Mouse (Mus musculus): ENCODE results near the gene Ctsd.
"Not testable (repeated sequence)": the region's sequence is repeated elsewhere in the genome, so short reads cannot be mapped to it uniquely, and the experiment has no call there.

The Ctsd gene

DNA sequence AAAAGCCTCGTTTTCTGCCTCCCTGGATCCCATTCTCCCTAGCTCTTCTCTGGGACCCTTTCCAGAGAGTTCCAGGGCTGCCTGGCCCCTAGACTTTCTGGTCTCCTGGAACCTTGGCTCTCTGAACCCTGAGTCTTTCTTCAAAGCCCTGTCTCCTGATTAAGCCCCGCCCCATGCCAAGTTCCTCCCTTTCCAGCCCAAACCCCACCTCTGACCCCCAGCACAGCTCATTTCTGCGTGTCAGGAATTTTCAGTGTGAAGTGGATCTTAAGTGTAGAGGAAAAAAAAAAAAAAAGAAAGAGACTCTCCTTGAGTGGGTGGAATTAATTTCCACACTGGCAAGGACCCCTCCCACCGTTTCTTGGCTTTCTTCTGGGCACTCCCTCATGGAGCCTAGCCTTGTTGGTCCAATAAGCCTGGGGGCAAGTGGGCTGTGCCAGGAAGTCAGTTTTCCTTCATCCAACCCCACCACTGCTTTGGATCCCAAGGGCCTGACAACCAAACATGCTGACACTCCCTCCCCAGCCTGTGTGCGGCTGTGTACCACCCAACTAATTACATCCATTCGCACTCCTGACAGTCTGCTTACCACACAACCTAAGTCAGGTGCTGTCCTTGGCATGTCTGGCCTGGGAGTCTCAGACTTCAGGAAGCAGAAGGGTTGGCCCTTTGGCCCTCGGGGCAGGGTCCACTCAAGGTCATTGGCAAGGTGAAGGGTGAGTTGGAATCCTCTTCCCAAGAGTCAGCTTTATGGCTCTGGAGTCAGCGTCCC, 14.0 kb downstream of the Ctsd start, which contains the start of gene Ifitm10:
Gene Ifitm10, minus strand, starts transcription at position 113 of the 772 bp plus-strand sequence.
- no peak for DNase-seq

DNA sequence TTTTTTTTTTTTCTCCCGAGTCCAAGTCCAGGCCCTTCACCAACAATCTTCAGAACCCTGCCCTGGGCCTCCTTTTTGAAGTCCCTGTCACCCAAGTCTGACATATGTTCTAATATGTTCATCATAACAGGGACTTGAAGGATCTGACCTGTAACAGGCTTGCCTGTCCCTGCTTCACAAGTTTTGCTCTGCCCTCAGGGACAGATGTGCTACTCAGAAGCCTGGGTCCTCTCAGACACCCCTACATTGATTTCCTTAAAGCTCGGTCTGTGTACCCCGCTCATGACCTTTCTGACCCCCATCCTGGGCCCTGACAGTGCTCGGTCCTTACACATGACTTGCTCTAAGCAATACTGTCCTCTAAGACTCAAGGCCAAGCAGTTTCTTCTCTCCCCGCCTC, 14.8 kb downstream of the Ctsd start:
- no peak for DNase-seq

DNA sequence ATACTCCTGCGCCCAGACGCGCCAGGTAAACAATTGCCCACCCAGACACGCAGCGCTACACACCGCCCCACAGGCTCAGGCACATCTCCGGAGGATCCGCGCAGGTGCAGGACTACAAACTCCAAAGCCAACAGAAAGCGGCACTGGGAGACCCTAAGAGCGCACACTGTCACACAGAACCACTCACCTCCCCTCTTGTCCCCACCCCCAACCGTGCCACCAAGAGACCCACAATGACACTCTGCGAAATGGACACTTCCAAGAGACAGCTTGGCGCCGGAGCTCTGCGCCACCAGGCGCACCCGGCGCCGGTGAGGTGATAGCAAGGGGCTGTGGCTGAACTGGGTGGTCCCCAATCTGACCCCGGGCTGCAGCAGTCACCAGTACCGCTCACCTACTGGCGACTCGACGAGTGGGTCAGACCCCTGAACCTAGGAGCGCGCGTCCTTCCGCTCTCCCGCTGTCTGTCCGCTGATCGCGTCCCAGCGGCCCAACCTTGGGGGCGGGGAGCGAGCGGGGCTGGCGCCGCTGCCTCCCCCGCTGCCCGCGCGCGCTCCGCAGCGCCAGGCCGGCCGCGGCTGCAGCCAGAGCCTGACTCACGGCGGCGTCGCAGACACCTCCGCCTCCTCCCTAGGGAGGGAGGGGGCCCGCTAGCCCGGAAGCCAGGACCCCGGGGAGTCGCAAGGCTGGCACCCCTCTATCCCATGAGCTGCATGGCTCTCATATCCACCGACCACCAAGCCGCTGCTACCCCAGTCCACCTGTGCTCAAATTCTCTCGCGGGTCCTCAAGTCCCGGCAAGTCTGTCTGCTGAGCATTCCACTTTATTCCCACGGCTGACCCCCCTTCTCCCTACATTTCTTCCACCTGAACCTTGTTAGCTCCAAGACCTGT, 15.8 kb downstream of the Ctsd start:
- DNase-seq: no peak

DNA sequence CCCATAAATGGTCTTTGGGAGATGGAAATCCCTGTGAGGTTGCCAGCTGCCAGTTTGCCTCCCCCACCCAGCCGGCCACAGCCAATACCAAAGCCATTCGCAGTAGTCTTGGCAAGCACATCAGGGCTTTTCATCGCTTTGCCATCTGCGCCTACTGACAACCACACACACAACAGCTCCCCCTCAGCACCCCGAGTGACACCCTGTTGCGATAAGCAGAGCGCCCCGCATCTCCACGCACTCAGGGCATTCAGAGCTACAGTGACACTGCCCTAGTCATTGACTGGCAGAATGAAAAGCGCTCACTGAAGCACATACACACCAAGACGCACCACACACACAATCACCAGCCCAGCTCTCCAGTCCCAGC, 16.5 kb downstream of the Ctsd start:
- DNase-seq: peak; percentile 47

DNA sequence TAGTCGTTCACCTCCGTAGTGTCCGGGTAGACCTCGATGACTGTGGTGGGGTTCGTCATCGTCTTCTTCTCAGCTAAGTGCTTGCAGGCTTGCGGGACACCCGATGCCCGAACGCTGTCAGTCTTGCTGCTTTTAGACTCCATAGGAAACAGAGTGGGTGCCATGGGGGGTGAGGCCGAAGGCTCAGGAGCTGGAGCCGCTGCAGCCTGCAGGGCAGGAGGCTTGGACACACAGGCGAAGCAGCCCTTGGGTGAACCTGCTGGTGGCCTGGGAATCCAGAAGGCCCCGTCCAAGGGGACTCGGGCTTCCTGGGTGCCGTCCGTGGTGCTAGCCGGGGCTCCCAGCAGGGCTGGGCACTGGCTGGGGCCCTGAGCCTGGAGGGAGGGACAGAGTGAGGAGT, 16.9 kb downstream of the Ctsd start:
- no peak for DNase-seq

DNA sequence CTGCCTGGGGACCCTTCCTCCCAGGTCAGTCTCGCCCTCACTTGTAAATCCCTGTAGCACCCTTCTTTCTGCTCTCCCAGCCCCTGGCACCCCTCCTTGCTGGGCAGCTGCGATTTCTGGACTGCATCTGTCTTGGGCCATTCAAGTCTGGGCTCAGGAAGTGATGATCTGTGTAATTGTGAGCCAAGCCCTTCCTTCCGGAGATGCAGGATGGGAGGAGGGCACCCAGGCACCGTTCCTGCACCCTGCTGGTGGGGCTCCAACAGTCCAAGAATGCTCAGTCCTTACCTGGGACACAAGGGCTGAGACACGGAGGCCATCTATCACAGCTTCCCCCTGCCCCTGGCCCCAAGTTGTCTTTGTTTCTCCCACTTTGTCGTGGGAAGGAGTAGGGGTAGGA, 18.0 kb downstream of the Ctsd start:
- no peak for DNase-seq

DNA sequence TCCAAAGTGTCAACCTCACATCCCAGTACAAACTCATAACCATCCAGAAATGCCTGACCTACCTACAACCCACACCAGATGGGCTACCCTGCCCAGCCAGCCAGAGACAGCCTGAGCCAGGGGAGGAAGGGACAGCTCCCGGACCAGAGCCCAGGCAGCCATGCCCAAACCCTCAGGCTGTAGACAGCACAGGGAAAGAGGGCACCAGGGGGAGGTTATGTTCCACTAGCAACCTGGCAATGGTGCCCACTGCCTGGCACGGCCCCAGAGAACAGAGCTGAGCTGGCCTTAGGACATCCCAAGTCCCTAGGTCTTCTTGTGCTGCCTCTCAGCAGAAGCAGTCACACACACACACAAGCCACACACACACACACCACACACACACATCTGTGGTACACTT, 19.0 kb downstream of the Ctsd start:
- no peak for DNase-seq

DNA sequence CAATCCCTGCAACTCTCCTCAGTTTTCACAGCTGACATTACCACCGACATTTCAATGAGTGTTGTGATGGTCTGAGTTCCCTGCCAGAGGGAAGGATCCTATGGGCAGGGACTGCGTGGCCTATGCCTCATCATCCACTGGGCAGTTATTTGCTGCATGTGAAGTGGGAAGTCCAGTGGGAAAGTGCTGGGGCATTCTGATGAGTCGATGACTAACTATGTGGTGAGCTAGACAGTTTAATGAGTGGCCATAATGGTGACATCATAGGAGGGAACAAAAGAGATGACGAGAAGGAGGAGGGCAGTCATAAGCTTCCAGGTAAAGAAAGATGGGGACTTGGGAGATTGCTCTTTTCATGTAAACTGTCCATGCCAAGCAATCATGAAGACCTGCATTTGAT, 24.7 kb downstream of the Ctsd start:
- no peak for DNase-seq

DNA sequence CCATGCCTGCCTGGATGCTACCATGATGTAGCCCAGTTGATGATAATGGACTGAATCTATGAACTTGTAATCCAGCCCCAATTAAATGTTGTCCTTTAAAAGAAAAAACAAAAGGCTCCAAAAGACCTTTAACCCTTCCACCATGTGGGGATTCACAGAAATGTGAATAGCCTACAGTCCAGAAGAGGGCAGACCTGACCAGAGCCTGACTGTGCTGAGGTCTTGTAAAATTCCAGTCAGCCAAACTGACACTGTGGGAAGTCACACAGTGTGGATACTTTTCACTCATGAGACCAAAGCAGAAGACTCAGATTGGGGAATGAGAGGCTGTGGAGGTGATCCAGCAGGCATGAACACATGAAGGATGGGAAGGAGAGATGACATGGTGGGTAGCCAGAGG, 27.1 kb downstream of the Ctsd start:
- no peak for DNase-seq

DNA sequence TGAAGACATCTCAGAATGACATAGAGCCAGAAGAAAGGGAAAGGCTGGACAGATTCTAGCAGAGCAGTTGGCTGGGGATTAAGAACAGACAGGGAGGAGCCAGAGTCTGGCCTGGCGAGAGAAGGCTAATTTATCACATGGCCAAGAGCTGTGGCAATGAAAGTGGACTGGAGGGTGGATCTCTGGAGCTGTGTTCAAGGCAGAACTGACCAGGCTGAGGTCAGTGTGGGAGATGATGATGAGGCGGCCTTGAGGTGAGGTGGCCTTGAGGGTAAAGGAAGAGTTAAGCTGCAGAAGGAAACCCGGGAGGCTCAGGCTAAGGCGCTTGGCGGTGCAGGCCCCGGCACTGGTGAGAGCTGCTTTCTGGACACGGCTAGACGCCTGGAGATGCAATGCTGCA, 28.7 kb downstream of the Ctsd start:
- no peak for DNase-seq

DNA sequence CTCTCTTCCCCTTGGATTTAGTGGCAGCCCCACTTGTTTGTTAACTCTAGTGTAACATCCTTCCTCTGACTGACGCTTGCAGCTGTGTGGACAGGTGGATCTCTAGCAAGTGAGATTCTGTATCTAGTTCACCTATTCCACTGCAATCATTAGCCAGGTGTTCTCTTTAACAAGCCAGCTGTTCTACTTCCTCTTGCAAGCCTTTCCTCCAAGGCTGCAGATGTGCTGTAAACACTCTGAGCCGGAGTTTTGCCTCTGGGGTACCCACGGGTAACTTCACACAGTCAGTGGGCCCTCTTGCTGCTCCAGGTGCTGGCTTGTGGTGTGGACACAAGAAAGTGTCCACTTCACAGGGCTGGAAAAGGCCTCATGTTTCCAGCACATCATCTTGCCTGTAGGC, 30.3 kb downstream of the Ctsd start:
- no peak for DNase-seq

DNA sequence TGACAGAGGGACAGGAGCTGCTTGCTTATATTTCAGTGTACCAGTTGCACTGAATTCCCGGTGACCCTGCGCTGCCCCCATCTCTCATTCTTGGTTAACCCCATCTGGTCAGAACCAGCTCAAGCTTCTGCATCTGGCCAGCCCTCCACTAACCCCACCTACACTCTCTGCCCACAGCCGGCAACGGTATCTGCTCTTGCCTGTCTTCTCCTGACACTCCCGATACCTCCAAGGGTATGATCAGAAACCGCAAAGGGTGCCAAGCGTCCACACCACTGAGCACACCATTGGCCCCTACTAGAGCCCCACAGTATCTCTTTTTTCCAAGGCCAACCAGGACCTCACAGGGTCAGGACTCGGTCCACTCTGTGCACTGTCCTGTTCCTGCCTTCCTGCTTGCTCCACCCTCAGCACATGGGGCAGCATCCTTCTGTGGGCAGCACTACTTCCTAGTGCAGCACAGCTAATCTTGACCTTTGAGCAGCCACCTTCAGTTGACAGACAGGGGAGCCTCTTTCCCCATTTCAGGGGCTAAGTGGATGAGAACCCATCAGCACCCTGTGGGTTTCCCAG, 33.1 kb downstream of the Ctsd start:
- no peak for DNase-seq

DNA sequence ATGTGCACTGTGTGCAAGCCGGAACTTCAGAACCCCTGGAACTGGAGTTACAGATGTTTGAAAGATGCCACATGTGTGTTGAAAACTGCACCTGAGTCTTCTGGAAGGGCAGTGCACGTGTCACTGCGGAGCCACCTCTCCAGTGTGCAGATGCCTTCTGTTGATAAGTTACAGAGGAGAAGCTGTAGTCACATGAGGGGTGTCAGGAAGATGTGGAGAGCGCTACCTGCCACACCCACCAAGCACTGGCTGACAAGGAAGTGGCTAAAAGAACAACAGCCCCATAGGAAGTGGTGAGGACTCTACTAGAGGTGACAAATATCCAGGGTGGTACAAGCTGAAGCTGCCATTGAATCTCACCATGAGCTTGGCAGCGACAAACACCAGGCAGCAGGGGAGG, 34.0 kb downstream of the Ctsd start:
- DNase-seq: no peak

DNA sequence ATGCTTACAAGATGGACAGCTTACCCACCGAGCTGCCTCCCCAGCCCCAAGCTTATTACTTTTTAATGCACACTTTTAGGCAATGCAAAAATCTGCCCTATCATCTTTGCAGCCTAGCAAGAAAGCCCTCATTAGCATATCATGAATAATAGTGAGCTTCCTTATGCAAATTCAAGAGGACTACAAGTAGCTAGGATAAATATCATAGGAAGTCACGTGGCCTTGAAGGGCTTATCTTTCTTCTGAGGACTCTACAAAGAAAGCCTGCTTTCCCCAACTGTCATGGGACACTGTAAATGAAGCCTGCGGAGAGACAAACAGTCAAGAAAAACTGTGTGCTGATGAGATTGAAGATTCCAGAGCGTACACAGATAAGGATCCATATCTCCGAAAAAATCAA, 36.3 kb downstream of the Ctsd start:
- DNase-seq: no peak

DNA sequence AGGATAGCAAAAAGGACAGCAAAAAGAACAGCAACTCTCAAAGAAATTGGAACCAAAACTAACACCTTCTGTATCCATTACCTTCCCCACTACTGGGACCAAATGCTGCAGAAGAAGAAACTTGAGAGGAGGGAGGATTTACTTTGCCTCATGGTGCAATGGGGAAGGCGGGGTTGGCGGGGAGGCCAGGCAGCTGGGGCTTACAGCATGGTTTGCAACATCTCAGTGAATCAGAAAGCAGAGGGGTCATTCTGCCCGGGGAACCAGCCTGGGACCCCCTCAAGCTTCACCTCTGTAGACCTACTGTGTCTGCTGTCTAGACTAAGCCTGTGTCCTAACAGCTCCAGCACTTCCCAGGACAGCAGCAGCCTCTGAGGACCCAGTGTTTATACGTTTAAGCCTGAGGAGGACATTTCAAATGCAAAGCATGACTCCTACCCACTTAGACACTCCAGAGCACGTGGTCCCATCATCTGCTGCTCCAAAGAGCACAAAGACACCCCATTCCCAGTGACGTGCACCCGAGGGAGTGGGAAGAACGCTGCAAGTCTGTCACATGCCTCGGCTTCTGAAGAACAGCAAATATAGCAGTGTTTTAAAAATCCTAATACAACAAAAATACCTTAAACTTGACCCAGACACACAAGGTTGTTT, 38.4 kb downstream of the Ctsd start:
- DNase-seq: peak; percentile 54

DNA sequence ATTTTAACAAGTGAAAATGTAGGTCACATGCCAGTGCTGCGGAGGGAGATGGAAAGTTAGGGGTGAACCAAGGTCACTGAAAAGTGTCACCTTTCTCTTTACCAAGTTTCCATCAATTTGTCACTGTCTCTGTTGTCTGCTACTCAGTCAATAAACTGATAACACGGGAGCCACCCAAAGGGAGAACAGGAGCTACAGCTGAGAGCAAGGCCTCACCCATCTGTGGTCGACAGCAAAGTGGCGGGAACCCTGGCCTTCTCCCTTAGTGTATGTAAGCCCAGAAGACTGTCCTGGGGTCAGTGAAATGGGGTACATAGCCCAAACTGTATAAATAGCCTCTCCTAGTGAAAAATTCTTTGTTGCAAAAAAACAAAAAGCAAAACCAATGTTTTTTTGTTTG, 40.3 kb downstream of the Ctsd start:
- no peak for DNase-seq

DNA sequence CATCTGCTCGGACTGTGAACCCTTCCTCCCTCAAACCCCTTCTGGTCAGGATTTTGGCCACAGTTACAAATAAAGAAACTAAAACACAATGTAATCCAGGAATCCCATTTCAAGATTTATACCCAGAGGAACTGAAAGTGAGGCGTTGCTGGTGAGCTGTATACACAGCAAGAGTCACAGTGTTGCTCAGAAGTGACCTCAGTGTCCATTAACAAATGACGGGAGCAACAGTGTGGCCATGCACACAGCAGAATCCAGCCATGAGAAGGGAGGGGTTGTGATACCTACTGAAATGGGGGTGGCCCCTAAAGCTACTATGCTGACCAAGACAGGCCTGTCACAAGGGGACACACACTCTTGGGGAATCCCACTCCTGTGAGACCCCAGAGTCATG, 45.6 kb downstream of the Ctsd start:
- DNase-seq: no peak

DNA sequence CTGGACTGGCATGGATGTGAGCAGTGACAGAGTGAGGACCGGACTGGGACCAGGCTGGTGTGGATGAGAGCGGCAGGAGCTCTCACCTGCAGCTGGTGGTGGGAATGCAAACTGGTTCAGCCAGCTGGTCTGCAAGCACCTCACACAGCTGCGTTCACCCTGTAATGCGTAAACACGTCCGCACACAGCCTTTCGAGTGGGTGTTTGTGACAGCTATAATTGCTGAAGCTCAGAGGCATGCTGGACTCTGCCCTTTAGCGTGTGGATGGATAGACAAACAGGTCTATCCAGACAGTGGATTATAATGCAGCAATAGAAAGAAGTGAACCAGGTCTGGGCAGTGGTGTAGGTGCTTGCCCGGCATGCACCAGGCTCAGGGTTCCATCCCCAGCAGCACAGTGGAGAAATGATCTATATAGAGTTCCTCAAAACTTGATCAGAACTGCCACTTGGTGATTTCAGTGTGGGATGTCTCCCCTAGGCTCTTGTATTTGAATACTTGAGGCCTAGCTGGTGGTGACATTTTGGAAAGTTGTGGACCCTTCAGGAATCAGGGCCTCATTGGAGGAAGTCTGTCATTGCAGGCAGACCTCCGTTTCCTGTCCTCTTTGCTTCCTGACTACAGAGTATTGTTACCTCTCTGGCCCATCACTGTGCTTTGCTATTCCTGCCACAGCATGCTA, 46.1 kb downstream of the Ctsd start:
- DNase-seq: no peak

DNA sequence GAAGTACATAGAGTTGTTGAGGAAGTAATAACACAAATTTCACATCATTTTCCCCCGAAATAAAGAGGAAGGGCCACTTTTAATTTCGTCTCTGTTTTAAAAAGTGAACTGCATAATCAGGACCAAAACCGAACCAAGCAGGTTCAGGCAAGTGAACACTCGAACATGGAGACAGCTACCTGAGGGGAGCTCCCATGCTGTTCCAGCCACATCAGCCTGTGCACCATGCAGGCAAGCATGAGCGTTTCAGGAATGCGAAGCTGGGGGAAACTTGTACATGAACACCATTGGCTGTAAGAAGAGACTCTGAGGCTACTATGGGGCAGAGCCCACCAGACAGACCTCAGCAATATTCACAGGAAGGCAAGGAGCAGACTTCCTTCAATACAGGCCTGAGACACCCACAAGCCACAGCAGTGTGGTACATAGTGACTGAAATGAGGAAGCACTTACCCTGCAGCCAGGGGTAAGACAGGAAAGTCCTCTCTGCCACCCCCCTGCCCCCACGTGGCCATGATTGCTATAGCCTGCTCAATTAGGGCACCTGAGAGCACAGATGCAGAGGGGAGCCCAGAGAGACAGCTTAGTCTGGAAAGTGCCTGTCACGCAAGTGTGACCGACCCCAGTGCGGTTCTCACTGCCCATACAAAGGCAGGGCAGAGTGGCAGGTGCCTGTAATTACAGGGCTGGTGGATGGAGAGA, 47.4 kb downstream of the Ctsd start:
- peak; percentile 30 for DNase-seq

DNA sequence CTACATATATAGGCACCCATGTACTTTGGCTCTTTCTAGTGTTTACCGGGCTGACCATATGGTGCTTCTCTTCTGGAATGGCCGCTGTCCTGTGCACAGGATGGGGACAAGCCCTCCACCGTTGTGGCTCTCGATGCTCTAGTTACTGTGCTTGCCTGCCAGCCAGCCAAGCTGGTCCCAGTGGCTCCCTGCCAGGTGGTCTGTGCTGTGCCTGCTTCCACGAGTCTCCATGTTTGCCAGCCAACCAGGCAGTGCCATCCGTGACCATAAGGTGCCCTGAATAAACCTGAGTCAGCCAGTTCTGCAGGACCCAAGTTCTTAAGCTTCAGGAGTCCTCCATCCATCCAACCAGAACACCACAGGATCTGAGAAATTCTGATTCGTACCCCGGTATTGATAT, 52.7 kb downstream of the Ctsd start:
- DNase-seq: peak; percentile 32

DNA sequence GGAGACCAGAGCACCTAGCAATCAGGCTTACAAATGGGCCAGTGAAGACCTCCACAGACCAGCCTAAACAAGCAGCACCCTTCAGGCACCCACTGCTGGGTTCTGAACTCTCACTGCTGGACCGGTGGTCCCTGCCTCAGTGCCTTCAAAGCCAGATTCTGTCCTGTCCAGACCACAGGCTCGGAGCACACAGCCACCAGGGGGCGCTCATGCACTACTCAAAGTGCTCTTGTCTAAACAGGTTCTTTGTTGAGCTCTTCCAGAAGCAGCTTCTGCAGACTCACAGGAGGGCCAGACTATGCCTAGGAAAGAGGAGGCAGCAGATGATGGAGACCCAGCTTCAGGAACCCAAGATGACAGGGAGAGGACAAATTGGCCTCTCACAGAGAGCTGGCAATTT, 53.6 kb downstream of the Ctsd start:
- DNase-seq: peak; percentile 96

DNA sequence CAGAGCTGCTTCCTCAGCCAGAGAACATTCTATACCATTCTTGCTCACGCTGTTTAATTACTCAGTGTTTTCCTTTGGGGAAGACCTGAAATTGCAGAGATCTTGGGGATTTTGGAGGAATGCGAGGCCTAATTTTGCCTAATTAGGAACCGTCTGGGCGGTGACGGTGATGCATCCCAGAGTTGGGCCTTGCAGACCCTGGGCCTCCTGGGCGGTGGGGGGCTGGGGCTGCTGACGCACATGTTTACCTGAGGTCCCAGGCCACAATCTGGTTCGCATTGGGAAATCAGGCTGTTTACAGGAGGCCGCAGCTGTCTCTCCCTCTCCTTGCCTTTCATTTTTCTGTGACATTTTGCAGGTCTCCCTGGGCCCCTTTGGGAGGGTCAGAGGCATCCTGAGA, 55.1 kb downstream of the Ctsd start:
- not testable (repeated sequence) for DNase-seq
